Mouse (Mus musculus) lung, postnatal 14 days (tissue): ENCODE data around the gene Gm4778.
"Not testable (repeated sequence)": the region's sequence is repeated elsewhere in the genome, so short reads cannot be mapped to it uniquely, and the experiment has no call there.

Experiments used
- DNase-seq: peaks from one replicate; pipeline ENCODE4 v3.0.0; 2021

The Gm4778 gene

GRCm38 (mm10) chr3:94263736-94264135 lies at the start of gene Gm4778:
Gene Gm4778 (plus strand): TSS chr3:94264036.
- not testable (repeated sequence) for DNase-seq

DNA sequence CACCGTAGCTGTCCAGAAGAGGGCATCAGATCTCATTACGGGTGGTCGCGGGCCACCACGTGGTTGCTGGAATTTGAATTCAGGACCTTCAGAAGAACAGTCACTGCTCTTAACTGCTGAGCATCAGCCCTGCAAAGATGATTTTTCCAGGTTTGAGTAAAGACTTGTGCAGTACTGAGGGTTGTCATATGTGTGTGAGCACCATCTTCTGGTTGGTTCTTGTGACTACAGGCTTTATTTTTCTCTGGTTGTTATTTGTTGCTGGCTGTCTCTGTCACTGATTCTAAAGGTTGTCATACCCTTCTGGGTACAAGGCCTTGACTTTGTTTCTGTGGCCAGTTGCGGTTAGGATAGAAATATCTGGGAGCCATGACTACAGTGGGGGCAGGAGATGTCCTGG lies 3.2 kb upstream of the Gm4778 start:
- DNase-seq = no peak

DNA sequence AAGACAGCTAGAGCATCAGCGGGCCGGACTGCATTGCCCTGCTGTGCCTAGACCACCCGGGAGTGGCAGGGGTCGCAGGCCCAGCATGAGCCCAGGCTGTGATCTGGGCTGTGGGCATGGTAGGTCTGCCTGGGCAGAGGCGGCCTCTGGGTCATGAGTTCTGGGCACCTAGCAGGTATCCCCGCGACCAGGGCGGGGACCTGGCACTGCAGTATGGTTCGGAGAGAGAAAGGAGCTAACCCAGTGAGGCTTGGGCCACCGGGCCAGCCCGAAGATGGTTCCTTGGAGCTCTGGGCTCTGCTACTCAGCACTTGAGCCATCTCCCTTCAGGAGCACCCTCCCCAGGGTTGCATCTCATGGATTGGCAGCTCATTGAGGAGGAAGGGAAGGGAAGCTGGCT lies 12.2 kb downstream of the Gm4778 start:
- no peak for DNase-seq

GRCm38 (mm10) chr3:94305457-94305856 lies 41.6 kb downstream of the Gm4778 start:
- DNase-seq = no peak

DNA sequence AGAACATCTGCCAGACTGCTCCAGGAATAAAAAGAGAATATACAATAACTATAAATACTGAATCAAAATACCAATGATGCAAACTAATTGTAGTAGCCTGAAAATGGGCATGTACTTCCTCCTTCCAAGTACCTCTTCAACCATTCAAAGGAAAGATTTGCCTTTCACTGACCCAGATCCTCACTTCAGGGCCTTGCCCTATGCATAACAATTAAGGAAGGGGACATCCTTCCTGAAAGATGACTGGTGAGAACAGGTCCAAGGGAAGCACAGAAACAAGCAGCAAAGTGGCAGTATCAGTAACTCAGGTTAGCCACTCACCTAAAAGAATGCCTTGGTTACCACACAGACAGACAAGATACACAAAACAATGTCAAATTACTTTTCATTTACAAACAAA lies 43.1 kb downstream of the Gm4778 start:
- DNase-seq = no peak

- DNase-seq = peak; percentile 96
Observed at GRCm38 (mm10) chr3:94309633-94310363, 46.0 kb downstream of the Gm4778 start, which contains the start of gene Them4. Gene Them4 (plus strand): TSS chr3:94310089.

DNA sequence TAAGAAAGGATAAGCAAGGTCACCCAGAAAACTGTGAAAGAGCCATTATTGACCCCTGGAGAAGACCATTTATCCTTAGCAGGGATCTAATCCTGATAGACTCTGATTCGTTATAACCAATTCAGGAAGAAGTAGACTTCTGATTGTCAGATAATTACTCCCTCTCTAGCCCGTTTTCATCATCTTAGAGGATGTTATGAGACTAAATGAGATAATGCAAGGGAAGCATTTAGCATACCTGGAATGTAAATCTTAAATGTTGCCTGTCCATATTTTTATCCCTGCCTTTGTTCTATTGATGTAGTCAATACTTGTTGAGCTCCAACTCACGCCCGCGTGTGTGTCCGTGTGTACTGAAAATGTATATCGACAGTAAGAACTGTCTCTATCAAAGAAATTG lies 46.7 kb downstream of the Gm4778 start:
- no peak for DNase-seq

- DNase-seq = peak; percentile 3
Observed at GRCm38 (mm10) chr3:94310911-94311310, 47.1 kb downstream of the Gm4778 start.

DNA sequence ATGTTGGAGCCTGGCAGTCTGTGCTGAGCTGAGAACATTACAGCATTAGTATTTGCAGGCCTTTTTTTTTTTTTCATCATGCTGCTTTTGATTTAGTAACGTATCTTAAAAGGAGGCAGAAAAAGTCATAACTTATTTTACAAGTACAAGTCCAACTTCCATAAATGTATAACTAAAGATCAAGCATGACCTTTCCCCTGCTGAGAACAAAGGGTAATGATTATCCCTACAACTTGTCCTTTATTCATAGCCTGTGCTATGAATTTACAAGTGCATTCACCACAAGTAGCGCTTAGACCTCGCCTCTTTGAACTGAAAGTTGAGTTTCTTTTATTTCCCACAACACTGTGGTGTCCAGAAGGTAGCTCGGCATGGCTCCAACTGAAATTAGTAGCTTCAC lies 47.5 kb downstream of the Gm4778 start:
- no peak for DNase-seq
